Mouse (Mus musculus) liver, embryonic 16.5 days (tissue): Measurements from ENCODE around the gene Ddah2. TPM values are rescaled to one million over a fixed set of nuclear protein-coding genes. Genes with fewer than 3 reads are reported as not detected.
A peak's percentile ranks its signal among the peaks of the same experiment; 100 is the strongest.

Experiments
- ATAC-seq: fragments of 200-750 bp; cut with Nextera tagmentation; 2 replicates; pipeline ENCODE4 v1.8.0; 2017; ENCODE audit warnings: low read depth, mild to moderate bottlenecking, moderate number of reproducible peaks, moderate library complexity
- H3K27ac ChIP-seq: fragments of 300-500 bp; sonication (generic); 2 replicates; pipeline ENCODE4 v1.5.1; 2014; ENCODE audit warnings: mild to moderate bottlenecking, low read length
- H3K27me3 ChIP-seq: fragments of 300-500 bp; sonication (generic); 2 replicates; pipeline ENCODE4 v1.6.1; 2014; ENCODE audit warnings: low read depth, low read length, mixed read lengths; ENCODE audit not compliant: control insufficient read depth, insufficient read depth
- H3K36me3 ChIP-seq: fragments of 300-500 bp; sonication (generic); 2 replicates; pipeline ENCODE4 v1.6.1; 2014; ENCODE audit warnings: mild to moderate bottlenecking; ENCODE audit not compliant: control insufficient read depth, insufficient read depth
- H3K4me1 ChIP-seq: fragments of 300-500 bp; sonication (generic); 2 replicates; pipeline ENCODE4 v1.6.1; 2014; ENCODE audit warnings: low read depth, low read length, mixed read lengths; ENCODE audit not compliant: control insufficient read depth
- H3K4me2 ChIP-seq: fragments of 300-500 bp; sonication (generic); 2 replicates; pipeline ENCODE4 v1.6.1; 2014; ENCODE audit warnings: low read depth, low read length, mixed read lengths
- H3K4me3 ChIP-seq: fragments of 300-500 bp; sonication (generic); 2 replicates; pipeline ENCODE4 v1.5.1; 2014; ENCODE audit warnings: low read depth, mild to moderate bottlenecking, low read length
- H3K9ac ChIP-seq: fragments of 300-500 bp; sonication (generic); 2 replicates; pipeline ENCODE4 v1.6.1; 2014; ENCODE audit warnings: low read depth, low read length
- H3K9me3 ChIP-seq: fragments of 300-500 bp; sonication (generic); replicated peaks from 2 replicates; pipeline ENCODE4 v1.6.1; 2016; ENCODE audit warnings: low read length; ENCODE audit not compliant: control insufficient read depth
- WGBS: fragments of 180-500 bp; shearing (Covaris S2); extraction: QIAGEN DNeasy Blood & Tissue Kit; methylation state at CpG from one replicate; pipeline ENCODE4 v1.1.7; 2014; ENCODE audit not compliant: insufficient replicate concordance; 5-methylcytosine and 5-hydroxymethylcytosine counted together
- polyA plus RNA-seq: library from polyadenylated mRNA; unstranded; fragments of >200 nt; fragmentation: Nextera tagmentation; extraction: Ambion mirVana; gene quantifications from 2 replicates; pipeline ENCODE4 v1.2.1, GENCODE M21; 2015

Gene Ddah2
- polyA plus RNA-seq, 1 experiment from 2014 or later, result 18.1 TPM

- no peak overlapping the region for H3K4me3 ChIP-seq
- no peak for ATAC-seq
- H3K27me3 ChIP-seq, result no peaks in the 10 kb centered on the region
- WGBS, result 76% methylated on average over 8 of the region's 8 CpGs
- peaks cover 38% of the 10 kb centered on the region for H3K36me3 ChIP-seq
- H3K9ac ChIP-seq, result no peak overlapping the region
- H3K9me3 ChIP-seq, result no peaks in the 10 kb centered on the region
- H3K4me1 ChIP-seq, result peaks cover 38% of the 10 kb centered on the region
- H3K27ac ChIP-seq, result peak overlapping the region; percentile 49; the same call in 1 of the 2 replicates
- H3K4me2 ChIP-seq, result no peak overlapping the region
Measured at GRCm38 (mm10) chr17:35102299-35102698, 43.5 kb downstream of the Ddah2 start.

GRCm38 (mm10) chr17:35103221-35103690, 44.4 kb downstream of the Ddah2 start:
- ATAC-seq, result peak; percentile 30
- H3K9me3 ChIP-seq, result no peaks in the 10 kb centered on the region
- no peak overlapping the region; the same call in 1 of the 2 replicates for H3K9ac ChIP-seq
- H3K4me2 ChIP-seq, result no peak overlapping the region; the same call in 1 of the 2 replicates
- no peaks in the 10 kb centered on the region for H3K27me3 ChIP-seq
- H3K4me3 ChIP-seq, result no peak overlapping the region
- peak overlapping the region; percentile 83 for H3K27ac ChIP-seq
- WGBS, result 43% methylated on average over 6 of the region's 6 CpGs
- peaks cover 29% of the 10 kb centered on the region for H3K36me3 ChIP-seq
- H3K4me1 ChIP-seq, result peaks cover 38% of the 10 kb centered on the region

- Histone ChIP-seq H3K4me1 (peaks cover 38% of the 10 kb centered on the region), H3K9me3 (no peaks in the 10 kb centered on the region), H3K9ac (peak overlapping the region; percentile 43), H3K27me3 (no peaks in the 10 kb centered on the region), H3K27ac (peak overlapping the region; percentile 83), H3K4me3 (no peak overlapping the region), H3K4me2 (peak overlapping the region; percentile 46; the same call in 1 of the 2 replicates), H3K36me3 (peaks cover 27% of the 10 kb centered on the region)
- 66% methylated on average over 7 of the region's 7 CpGs for WGBS
- ATAC-seq, result no peak
Measured at GRCm38 (mm10) chr17:35104079-35104478, 45.2 kb downstream of the Ddah2 start.

- Histone ChIP-seq H3K9me3 (no peaks in the 10 kb centered on the region), H3K27me3 (no peaks in the 10 kb centered on the region), H3K36me3 (peaks cover 23% of the 10 kb centered on the region), H3K27ac (peak overlapping the region; percentile 83), H3K9ac (peak overlapping the region; percentile 43; the same call in 1 of the 2 replicates), H3K4me3 (no peak overlapping the region), H3K4me2 (peak overlapping the region; percentile 46), H3K4me1 (peaks cover 38% of the 10 kb centered on the region)
- WGBS, result 32% methylated on average over 6 of the region's 6 CpGs
- ATAC-seq, result peak; percentile 88
Measured at GRCm38 (mm10) chr17:35104754-35105153, 45.9 kb downstream of the Ddah2 start.

- WGBS, result 25% methylated on average over 13 of the region's 13 CpGs
- ATAC-seq, result no peak
- H3K36me3 ChIP-seq, result peaks cover 18% of the 10 kb centered on the region
- peak overlapping the region; percentile 21; the same call in 1 of the 2 replicates for H3K9ac ChIP-seq
- no peaks in the 10 kb centered on the region for H3K9me3 ChIP-seq
- H3K4me2 ChIP-seq, result 0 out of 2 replicates have a peak overlapping the region, but pooled peaks have one; percentile 9
- H3K4me3 ChIP-seq, result no peak overlapping the region
- H3K27ac ChIP-seq, result peak overlapping the region; percentile 70
- peaks cover 38% of the 10 kb centered on the region for H3K4me1 ChIP-seq
- no peaks in the 10 kb centered on the region for H3K27me3 ChIP-seq
Measured at GRCm38 (mm10) chr17:35105740-35106389, 47.0 kb downstream of the Ddah2 start.

GRCm38 (mm10) chr17:35106522-35106921, 47.7 kb downstream of the Ddah2 start:
- Histone ChIP-seq H3K4me3 (no peak overlapping the region), H3K36me3 (peaks cover 11% of the 10 kb centered on the region), H3K4me1 (peaks cover 38% of the 10 kb centered on the region), H3K9me3 (no peaks in the 10 kb centered on the region), H3K27me3 (no peaks in the 10 kb centered on the region), H3K9ac (no peak overlapping the region), H3K27ac (no peak overlapping the region), H3K4me2 (no peak overlapping the region)
- 60% methylated on average over 3 of the region's 3 CpGs for WGBS
- ATAC-seq, result no peak

GRCm38 (mm10) chr17:35108097-35108496, 49.3 kb downstream of the Ddah2 start, which contains the start of gene Ly6g5c:
Gene Ly6g5c (plus strand): TSS chr17:35108279.
- H3K27ac ChIP-seq, result no peak within 1 kb of the TSS
- no peak within 1 kb of the TSS for H3K9ac ChIP-seq
- no peak within 1 kb of the TSS for H3K4me2 ChIP-seq
- no peaks in the 10 kb centered on the region for H3K27me3 ChIP-seq
- 78% methylated on average over 6 of the region's 6 CpGs for WGBS
- ATAC-seq, result no peak
- H3K36me3 ChIP-seq, result no peaks in the 10 kb centered on the region; the same call in 1 of the 2 replicates
- no peaks in the 10 kb centered on the region for H3K9me3 ChIP-seq
- H3K4me3 ChIP-seq, result no peak within 1 kb of the TSS
- H3K4me1 ChIP-seq, result peaks cover 31% of the 10 kb centered on the region

Other genes with a start within 250 kb of the Ddah2 start
- 10.7 and 11.7 TPM in 2 replicates for gene Stk19, start 222.1 kb upstream of the Ddah2 start, polyA plus RNA-seq
- gene Dxo, start 222.0 kb upstream of the Ddah2 start, polyA plus RNA-seq, result 25.6 and 27.6 TPM in 2 replicates
- gene Skiv2l, start 208.8 kb upstream of the Ddah2 start, polyA plus RNA-seq, result 24.8 and 27.3 TPM in 2 replicates
- gene Nelfe, start 208.6 kb upstream of the Ddah2 start, polyA plus RNA-seq, result 41.4 and 42.3 TPM in 2 replicates
- 384 and 472 TPM in 2 replicates for gene Cfb, start 196.5 kb upstream of the Ddah2 start, polyA plus RNA-seq
- 0.26 and 0.37 TPM in 2 replicates for gene Zbtb12, start 179.6 kb upstream of the Ddah2 start, polyA plus RNA-seq
- not detected in 2 replicates for gene Gm20547, start 177.0 kb upstream of the Ddah2 start, polyA plus RNA-seq
- 30.6 and 33.9 TPM in 2 replicates for gene C2, start 160.8 kb upstream of the Ddah2 start, polyA plus RNA-seq
- gene Ehmt2, start 160.6 kb upstream of the Ddah2 start, polyA plus RNA-seq, result 12.4 and 15.2 TPM in 2 replicates
- gene Slc44a4, start 144.6 kb upstream of the Ddah2 start, polyA plus RNA-seq, result 2.6 and 3.6 TPM in 2 replicates
- 17.8 and 20.6 TPM in 2 replicates for gene Neu1, start 127.8 kb upstream of the Ddah2 start, polyA plus RNA-seq
- 0.05 TPM in 1 of 2 replicates, not detected in the other for gene Hspa1b, start 99.8 kb upstream of the Ddah2 start, polyA plus RNA-seq
- not detected in 2 replicates for gene Gm20481, start 89.1 kb upstream of the Ddah2 start, polyA plus RNA-seq
- gene Hspa1a, start 86.9 kb upstream of the Ddah2 start, polyA plus RNA-seq, result 0.87 and 1.5 TPM in 2 replicates
- 0.21 and 0.27 TPM in 2 replicates for gene Hspa1l, start 86.3 kb upstream of the Ddah2 start, polyA plus RNA-seq
- 97.6 and 103 TPM in 2 replicates for gene Lsm2, start 77.2 kb upstream of the Ddah2 start, polyA plus RNA-seq
- 82.2 and 90.1 TPM in 2 replicates for gene Vars, start 58.0 kb upstream of the Ddah2 start, polyA plus RNA-seq
- gene Vwa7, start 42.5 kb upstream of the Ddah2 start, polyA plus RNA-seq, result 0.09 and 0.13 TPM in 2 replicates
- 2.2 and 2.6 TPM in 2 replicates for gene Sapcd1, start 31.0 kb upstream of the Ddah2 start, polyA plus RNA-seq
- 4.2 and 4.6 TPM in 2 replicates for gene Msh5, start 12.3 kb upstream of the Ddah2 start, polyA plus RNA-seq
- 112 and 121 TPM in 2 replicates for gene Clic1, start 9.1 kb upstream of the Ddah2 start, polyA plus RNA-seq
- 0.24 and 0.37 TPM in 2 replicates for gene Ly6g6c, start 6.4 kb downstream of the Ddah2 start, polyA plus RNA-seq
- gene Mpig6b, start 7.1 kb downstream of the Ddah2 start, polyA plus RNA-seq, result 3.4 and 4.5 TPM in 2 replicates
- gene Ly6g6e, start 17.9 kb downstream of the Ddah2 start, polyA plus RNA-seq, result 0.17 TPM in 1 of 2 replicates, not detected in the other
- gene Ly6g6d, start 19.0 kb downstream of the Ddah2 start, polyA plus RNA-seq, result 0.55 and 0.77 TPM in 2 replicates
- 4.0 and 5.7 TPM in 2 replicates for gene Ly6g6f, start 26.6 kb downstream of the Ddah2 start, polyA plus RNA-seq
- 47.4 and 52.1 TPM in 2 replicates for gene Abhd16a, start 30.2 kb downstream of the Ddah2 start, polyA plus RNA-seq
- not detected in 2 replicates for gene Ly6g5c, start 49.2 kb downstream of the Ddah2 start, polyA plus RNA-seq
- 0.33 and 0.35 TPM in 2 replicates for gene Ly6g5b, start 56.4 kb downstream of the Ddah2 start, polyA plus RNA-seq
- 12.4 and 12.9 TPM in 2 replicates for gene Gpank1, start 62.4 kb downstream of the Ddah2 start, polyA plus RNA-seq
- gene Csnk2b, start 63.0 kb downstream of the Ddah2 start, polyA plus RNA-seq, result 115 and 123 TPM in 2 replicates
- 2.7 TPM in 2 replicates for gene D17H6S53E, start 67.3 kb downstream of the Ddah2 start, polyA plus RNA-seq
- gene Apom, start 73.0 kb downstream of the Ddah2 start, polyA plus RNA-seq, result 959 and 972 TPM in 2 replicates
- gene Bag6, start 76.1 kb downstream of the Ddah2 start, polyA plus RNA-seq, result 19.7 and 21.4 TPM in 2 replicates
- 38.4 and 45.0 TPM in 2 replicates for gene Prrc2a, start 105.9 kb downstream of the Ddah2 start, polyA plus RNA-seq
- gene Aif1, start 117.0 kb downstream of the Ddah2 start, polyA plus RNA-seq, result 22.8 and 23.2 TPM in 2 replicates
- 38.8 and 41.4 TPM in 2 replicates for gene Lst1, start 129.4 kb downstream of the Ddah2 start, polyA plus RNA-seq
- gene Ltb, start 135.4 kb downstream of the Ddah2 start, polyA plus RNA-seq, result 1.2 and 2.4 TPM in 2 replicates
- 0.36 and 0.48 TPM in 2 replicates for gene Tnf, start 143.0 kb downstream of the Ddah2 start, polyA plus RNA-seq
- not detected in 2 replicates for gene Lta, start 146.3 kb downstream of the Ddah2 start, polyA plus RNA-seq
- not detected in 2 replicates for gene Gm16181, start 161.8 kb downstream of the Ddah2 start, polyA plus RNA-seq
- gene Atp6v1g2, start 174.6 kb downstream of the Ddah2 start, polyA plus RNA-seq, result 0.58 and 1.0 TPM in 2 replicates
- 2.8 and 2.9 TPM in 2 replicates for gene Nfkbil1, start 176.8 kb downstream of the Ddah2 start, polyA plus RNA-seq
- gene Ddx39b, start 182.7 kb downstream of the Ddah2 start, polyA plus RNA-seq, result 128 and 133 TPM in 2 replicates
- 98.3 and 107 TPM in 2 replicates for gene H2-D1, start 203.7 kb downstream of the Ddah2 start, polyA plus RNA-seq